Mouse (Mus musculus) CH12.LX (cell line): Measurements from ENCODE around the gene Pcx. TPM values are rescaled to one million over a fixed set of nuclear protein-coding genes. Genes with fewer than 3 reads are reported as not detected.

Source experiments
- DNase-seq: peaks from one replicate; pipeline ENCODE4 v3.0.0-alpha.2; 2013; ENCODE audit errors: extremely low read depth
- H3K27ac ChIP-seq: 2 replicates; pipeline ENCODE4 v1.5.1; 2012; ENCODE audit warnings: low read depth, mild to moderate bottlenecking, control low read depth, moderate library complexity; ENCODE audit not compliant: insufficient read depth
- H3K27me3 ChIP-seq: replicated peaks from 2 replicates; pipeline ENCODE3; 2012; ENCODE audit warnings: inconsistent platforms
- H3K36me3 ChIP-seq, 2 experiments: replicated peaks in 1 of 2; 2 replicates each; pipeline versions ENCODE3 to v1.6.1; 2012; ENCODE audit warnings: inconsistent platforms in 1 of 2, low read length in 1 of 2, mild to moderate bottlenecking in 1 of 2, mixed read lengths in 1 of 2, moderate library complexity in 1 of 2; ENCODE audit not compliant: control insufficient read depth in 1 of 2, insufficient read depth in 1 of 2
- H3K4me1 ChIP-seq, 2 experiments: 2 replicates each; pipeline ENCODE4 v1.6.1; 2012; ENCODE audit warnings: inconsistent platforms in 1 of 2, moderate library complexity in 1 of 2; ENCODE audit not compliant: insufficient read depth in 2 of 2, control insufficient read depth in 1 of 2
- H3K4me2 ChIP-seq: 2 replicates; pipeline ENCODE4 v1.6.1; 2012; ENCODE audit warnings: low read depth, mild to moderate bottlenecking, control low read depth; ENCODE audit not compliant: poor library complexity, insufficient read depth, severe bottlenecking
- H3K4me3 ChIP-seq, 3 experiments: fragments of 150-350 bp in 1 of 3; sonication (generic) in 1 of 3; replicated peaks in 1 of 3; 2 replicates each; pipeline versions ENCODE3 to v1.5.1; 2011 to 2012; ENCODE audit warnings: low read depth in 2 of 3, low read length in 2 of 3, mild to moderate bottlenecking in 2 of 3, moderate library complexity in 2 of 3, control low read depth in 1 of 3, improper control_type of control experiment in 1 of 3, inconsistent platforms in 1 of 3, mixed read lengths in 1 of 3; ENCODE audit not compliant: poor library complexity in 1 of 3
- H3K79me2 ChIP-seq: replicated peaks from 2 replicates; pipeline ENCODE4 v1.6.1; 2012; ENCODE audit warnings: mild to moderate bottlenecking, moderate library complexity; ENCODE audit not compliant: control insufficient read depth, poor library complexity, insufficient read depth, severe bottlenecking; ENCODE audit errors: extremely low read depth
- H3K9ac ChIP-seq: 2 replicates; pipeline ENCODE4 v1.6.1; 2012; ENCODE audit warnings: low read depth, mild to moderate bottlenecking, control low read depth, moderate library complexity; ENCODE audit not compliant: insufficient read depth
- H3K9me3 ChIP-seq: replicated peaks from 2 replicates; pipeline ENCODE3; 2012; ENCODE audit warnings: low read length, inconsistent platforms, mixed read lengths
- BHLHE40 ChIP-seq: IDR thresholded peaks from 2 replicates; pipeline ENCODE4 v1.6.1; 2011; ENCODE audit warnings: mild to moderate bottlenecking, low read depth, low read length, improper control_type of control experiment
- CHD2 ChIP-seq: IDR thresholded peaks from 2 replicates; pipeline ENCODE4 v1.6.1; 2011; ENCODE audit warnings: low read length, improper control_type of control experiment
- ETS1 ChIP-seq: conservative IDR thresholded peaks from 2 replicates; pipeline ENCODE4 v1.6.1; 2012; ENCODE audit warnings: low read depth, mild to moderate bottlenecking, inconsistent platforms, low read length, improper control_type of control experiment, moderate library complexity
- IRF4 ChIP-seq: IDR thresholded peaks from 2 replicates; pipeline ENCODE4 v1.6.1; 2014; ENCODE audit warnings: low read depth, mild to moderate bottlenecking, inconsistent platforms, low read length, improper control_type of control experiment
- KAT2A ChIP-seq: IDR thresholded peaks from 2 replicates; pipeline ENCODE4 v1.6.1; 2012; ENCODE audit warnings: low read length, improper control_type of control experiment, inconsistent platforms; ENCODE audit not compliant: insufficient replicate concordance
- MAFK ChIP-seq: IDR thresholded peaks from 2 replicates; pipeline ENCODE4 v1.6.1; 2011; ENCODE audit warnings: low read length, improper control_type of control experiment; ENCODE audit not compliant: insufficient replicate concordance
- MAZ ChIP-seq: IDR thresholded peaks from 2 replicates; pipeline ENCODE4 v1.6.1; 2012; ENCODE audit warnings: low read depth, mild to moderate bottlenecking, inconsistent platforms, low read length, improper control_type of control experiment, moderate library complexity
- MEF2A ChIP-seq: IDR thresholded peaks from 2 replicates; pipeline ENCODE4 v1.6.1; 2014; ENCODE audit warnings: low read depth, mild to moderate bottlenecking, inconsistent platforms, low read length, improper control_type of control experiment, borderline replicate concordance
- MYC ChIP-seq: IDR thresholded peaks from 2 replicates; pipeline ENCODE4 v1.6.1; 2011; ENCODE audit warnings: low read depth, mild to moderate bottlenecking, improper control_type of control experiment, low read length
- NRF1 ChIP-seq: IDR thresholded peaks from 2 replicates; pipeline ENCODE4 v1.6.1; 2014; ENCODE audit warnings: low read depth, mild to moderate bottlenecking, inconsistent platforms, low read length, improper control_type of control experiment, moderate library complexity
- RAD21 ChIP-seq: IDR thresholded peaks from 2 replicates; pipeline ENCODE4 v1.6.1; 2011; ENCODE audit warnings: low read depth, mild to moderate bottlenecking, low read length, improper control_type of control experiment, moderate library complexity
- SIN3A ChIP-seq: IDR thresholded peaks from 2 replicates; pipeline ENCODE4 v1.6.1; 2012; ENCODE audit warnings: low read length, improper control_type of control experiment, inconsistent platforms
- SMC3 ChIP-seq: IDR thresholded peaks from 2 replicates; pipeline ENCODE4 v1.6.1; 2011; ENCODE audit warnings: low read depth, low read length, improper control_type of control experiment
- USF1 ChIP-seq: IDR thresholded peaks from 2 replicates; pipeline ENCODE4 v1.6.1; 2014; ENCODE audit warnings: low read depth, mild to moderate bottlenecking, inconsistent platforms, low read length, improper control_type of control experiment
- USF2 ChIP-seq: conservative IDR thresholded peaks from 2 replicates; pipeline ENCODE4 v1.6.1; 2011; ENCODE audit warnings: low read depth, low read length, improper control_type of control experiment
- ZC3H11A ChIP-seq: IDR thresholded peaks from 2 replicates; pipeline ENCODE4 v1.6.1; 2012; ENCODE audit warnings: low read depth, mild to moderate bottlenecking, inconsistent platforms, low read length, improper control_type of control experiment
- ZKSCAN1 ChIP-seq: IDR thresholded peaks from 2 replicates; pipeline ENCODE4 v1.6.1; 2012; ENCODE audit warnings: low read depth, inconsistent platforms, low read length, improper control_type of control experiment, borderline replicate concordance
- ZMIZ1 ChIP-seq: IDR thresholded peaks from 2 replicates; pipeline ENCODE4 v1.6.1; 2012; ENCODE audit warnings: low read depth, mild to moderate bottlenecking, inconsistent platforms, low read length, improper control_type of control experiment
- ZNF384 ChIP-seq: IDR thresholded peaks from 2 replicates; pipeline ENCODE4 v1.6.1; 2012; ENCODE audit warnings: low read depth, low read length, improper control_type of control experiment, inconsistent platforms
- dilution Hi-C: fragments of 300-500 bp; cut with MboI; formaldehyde crosslinking; loops from 2 replicates; pipeline ENCODE4 v1.14.3; 2020; ENCODE audit warnings: low sequenced_read_pairs; ENCODE audit not compliant: extremely low pct_unique_long_range_greater_than_20kb, extremely low pct_ligation_motif_present
- in situ Hi-C: fragments of 300-500 bp; cut with MboI; formaldehyde crosslinking; loops from 3 replicates; pipeline ENCODE4 v1.14.3; 2019; ENCODE audit warnings: low sequenced_read_pairs, low pct_ligation_motif_present, low pct_unique_long_range_greater_than_20kb, mixed read lengths
- polyA plus RNA-seq: library from polyadenylated mRNA; unstranded; fragments of >175 nt; gene quantifications from 2 replicates; pipeline ENCODE4 v1.2.1, GENCODE M21; 2012; ENCODE audit warnings: low read depth; ENCODE audit not compliant: insufficient read length
- total RNA-seq, 2 experiments: library from RNA; depleted of rRNA; stranded (reverse); fragments of 300-350 nt in 1 of 2; fragments of >200 nt in 1 of 2; gene quantifications; 2 replicates each; pipeline ENCODE4 v1.2.3; 2012 to 2014

Pcx gene
- total and polyA plus RNA-seq, 3 experiments: 7.7 to 14.2 (median 10.7) TPM

DNA sequence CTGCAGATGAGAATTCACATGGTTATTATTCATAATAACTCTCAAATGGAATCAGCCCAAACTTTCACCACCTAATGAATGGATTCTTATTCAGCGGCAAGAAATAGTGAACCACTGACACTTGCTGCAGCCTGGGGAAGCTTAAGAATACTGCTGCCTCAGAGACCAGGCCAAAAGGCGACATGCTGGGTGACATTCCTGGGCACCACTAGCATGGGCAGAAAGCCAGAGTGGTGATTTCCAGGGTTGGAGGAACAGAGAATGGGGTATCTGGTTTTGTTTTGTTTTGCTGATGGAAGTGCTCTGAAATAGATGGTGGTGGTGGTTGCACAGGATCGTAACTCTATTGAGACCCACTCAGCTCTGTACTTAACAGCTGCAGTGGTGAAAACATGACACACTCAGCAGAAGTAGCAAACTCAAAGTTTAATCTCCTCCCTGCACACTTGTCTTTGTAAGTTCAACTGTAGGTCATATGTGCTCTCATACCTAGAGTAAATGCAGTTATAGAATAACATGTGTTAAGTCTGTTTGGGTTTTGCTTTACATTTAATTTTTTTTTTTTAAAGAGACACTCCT lies 38.1 kb downstream of the Pcx start:
- no peaks in the 10 kb centered on the region for H3K79me2 ChIP-seq
- H3K9me3 ChIP-seq: no peaks in the 10 kb centered on the region
- in situ Hi-C loops: no loop called here
- dilution Hi-C loops: no loop called here
- no peak overlapping the region for H3K4me2 ChIP-seq
- H3K27me3 ChIP-seq: no peaks in the 10 kb centered on the region
- no peak for DNase-seq
- no peak overlapping the region for H3K27ac ChIP-seq
- no peak for TF ChIP-seq BHLHE40
- no peak for TF ChIP-seq ZMIZ1
- no peak for TF ChIP-seq CHD2
- no peak for TF ChIP-seq NRF1
- TF ChIP-seq SIN3A: no peak
- H3K4me1 ChIP-seq: no peaks in the 10 kb centered on the region
- H3K9ac ChIP-seq: no peak overlapping the region
- no peak overlapping the region for H3K4me3 ChIP-seq
- peaks cover 0 to 2% of the 10 kb centered on the region in 2 experiments for H3K36me3 ChIP-seq

DNA sequence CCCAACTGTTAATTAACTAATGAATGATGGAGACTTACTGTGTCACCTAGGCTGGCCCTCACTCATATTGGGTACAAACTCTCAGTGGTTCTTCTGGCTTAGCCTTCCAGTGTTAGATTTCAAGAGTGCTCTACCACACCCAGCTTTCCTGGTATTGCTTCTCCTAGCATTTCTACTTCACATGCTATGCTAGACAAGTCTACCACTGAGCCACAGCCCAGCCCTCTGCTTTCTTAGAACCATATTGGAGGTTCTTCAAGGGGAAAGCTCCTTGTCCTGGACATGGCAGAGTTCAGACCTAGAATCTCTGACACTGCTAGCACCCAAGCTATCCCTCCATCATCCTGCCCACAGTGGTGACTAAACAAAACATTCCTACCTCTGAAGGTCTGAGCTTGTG lies 44.0 kb downstream of the Pcx start:
- Histone ChIP-seq H3K27me3 (no peaks in the 10 kb centered on the region), H3K79me2 (no peaks in the 10 kb centered on the region), H3K4me3 (no peak overlapping the region), H3K27ac (no peak overlapping the region), H3K9me3 (no peaks in the 10 kb centered on the region), H3K4me1 (peaks cover 0 to 10% of the 10 kb centered on the region in 2 experiments; a peak in 2 of 4 replicates), H3K36me3 (no peaks in the 10 kb centered on the region), H3K9ac (no peak overlapping the region), H3K4me2 (no peak overlapping the region)
- DNase-seq: no peak
- dilution Hi-C loops: no loop called here
- in situ Hi-C loops: no loop called here
- TF ChIP-seq RAD21: no peak
- TF ChIP-seq IRF4: no peak
- no peak for TF ChIP-seq CHD2
- no peak for TF ChIP-seq ZMIZ1
- no peak for TF ChIP-seq ZC3H11A
- no peak for TF ChIP-seq ZNF384
- no peak for TF ChIP-seq USF1
- no peak for TF ChIP-seq MAFK
- no peak for TF ChIP-seq MEF2A
- TF ChIP-seq MAZ: no peak
- no peak for TF ChIP-seq KAT2A
- TF ChIP-seq ETS1: no peak
- no peak for TF ChIP-seq SMC3
- no peak for TF ChIP-seq MYC
- TF ChIP-seq ZKSCAN1: no peak
- no peak for TF ChIP-seq USF2
